Mouse (Mus musculus) kidney, postnatal 14 days (tissue): ENCODE data around the gene Fam53b.
A peak's percentile ranks its signal among the peaks of the same experiment; 100 is the strongest.

Experiments
- DNase-seq: peaks from one replicate; pipeline ENCODE4 v3.0.0; 2022; ENCODE audit warnings: mixed read lengths

Fam53b gene

GRCm38 (mm10) chr7:132732136-132732789, 81.4 kb downstream of the Fam53b start:
- no peak for DNase-seq

- DNase-seq: no peak
These were observed 82.1 kb downstream of the Fam53b start for GRCm38 (mm10) chr7:132731558-132731957.

GRCm38 (mm10) chr7:132730510-132730909, 83.2 kb downstream of the Fam53b start:
- no peak for DNase-seq

GRCm38 (mm10) chr7:132729093-132729831, 84.4 kb downstream of the Fam53b start:
- DNase-seq: peak; percentile 60

- DNase-seq: peak; percentile 18
These were observed 87.4 kb downstream of the Fam53b start for GRCm38 (mm10) chr7:132726106-132726861.

GRCm38 (mm10) chr7:132724501-132725062, 89.1 kb downstream of the Fam53b start:
- DNase-seq: peak; percentile 45

- peak; percentile 93 for DNase-seq
These were observed 89.8 kb downstream of the Fam53b start for GRCm38 (mm10) chr7:132723906-132724305.

GRCm38 (mm10) chr7:132722401-132723370, 91.0 kb downstream of the Fam53b start:
- DNase-seq: peak; percentile 69

- no peak for DNase-seq
These were observed 93.1 kb downstream of the Fam53b start for GRCm38 (mm10) chr7:132720562-132720961.

- DNase-seq: no peak
These were observed 94.1 kb downstream of the Fam53b start for GRCm38 (mm10) chr7:132719570-132719969.

GRCm38 (mm10) chr7:132715259-132715658, 98.4 kb downstream of the Fam53b start:
- DNase-seq: no peak

GRCm38 (mm10) chr7:132714236-132714923, 99.3 kb downstream of the Fam53b start:
- peak; percentile 76 for DNase-seq

GRCm38 (mm10) chr7:132713483-132714126, 100.1 kb downstream of the Fam53b start:
- peak; percentile 80 for DNase-seq

- no peak for DNase-seq
These were observed 100.7 kb downstream of the Fam53b start for GRCm38 (mm10) chr7:132712956-132713355.

GRCm38 (mm10) chr7:132712044-132712708, 101.5 kb downstream of the Fam53b start:
- DNase-seq: peak; percentile 46

- no peak for DNase-seq
These were observed 102.1 kb downstream of the Fam53b start for GRCm38 (mm10) chr7:132711579-132711978.

GRCm38 (mm10) chr7:132705130-132705529, 108.6 kb downstream of the Fam53b start:
- no peak for DNase-seq

- no peak for DNase-seq
These were observed 109.3 kb downstream of the Fam53b start for GRCm38 (mm10) chr7:132704310-132704875.

- no peak for DNase-seq
These were observed 110.0 kb downstream of the Fam53b start for GRCm38 (mm10) chr7:132703515-132704309.
